Mouse (Mus musculus) midbrain, embryonic 14.5 days (tissue): ENCODE data around the gene Clrn1. TPM values are rescaled to one million over a fixed set of nuclear protein-coding genes. Genes with fewer than 3 reads are reported as not detected.
"Not testable (repeated sequence)": the region's sequence is repeated elsewhere in the genome, so short reads cannot be mapped to it uniquely, and the experiment has no call there.

Source experiments
- ATAC-seq: fragments of 200-750 bp; cut with Nextera tagmentation; 2 replicates; pipeline ENCODE4 v1.8.0; 2017; ENCODE audit warnings: moderate number of reproducible peaks, moderate library complexity; ENCODE audit not compliant: low FRiP score, low TSS enrichment
- DNase-seq: peaks from one replicate; pipeline ENCODE4 v3.0.0-alpha.2; 2015
- H3K27ac ChIP-seq: fragments of 300-500 bp; sonication (generic); replicated peaks from 2 replicates; pipeline ENCODE4 v1.5.1; 2014; ENCODE audit warnings: mild to moderate bottlenecking, low read depth, low read length, moderate library complexity
- H3K27me3 ChIP-seq: fragments of 300-500 bp; sonication (generic); 2 replicates; pipeline ENCODE4 v1.6.1; 2014; ENCODE audit warnings: low read length, control low read depth, mixed read lengths; ENCODE audit not compliant: control insufficient read depth, insufficient read depth
- H3K36me3 ChIP-seq: fragments of 300-500 bp; sonication (generic); 2 replicates; pipeline ENCODE4 v1.6.1; 2014; ENCODE audit warnings: low read length, control low read depth; ENCODE audit not compliant: control insufficient read depth, insufficient read depth
- H3K4me1 ChIP-seq: fragments of 300-500 bp; sonication (generic); 2 replicates; pipeline ENCODE4 v1.6.1; 2014; ENCODE audit warnings: mild to moderate bottlenecking, antibody characterized with exemption, low read length, control low read depth; ENCODE audit not compliant: control insufficient read depth, insufficient read depth
- H3K4me2 ChIP-seq: fragments of 300-500 bp; sonication (generic); 2 replicates; pipeline ENCODE4 v1.6.1; 2014; ENCODE audit warnings: mild to moderate bottlenecking, low read length, moderate library complexity
- H3K4me3 ChIP-seq: fragments of 300-500 bp; sonication (generic); replicated peaks from 2 replicates; pipeline ENCODE4 v1.5.1; 2014; ENCODE audit warnings: low read depth, low read length
- H3K9ac ChIP-seq: fragments of 300-500 bp; sonication (generic); replicated peaks from 2 replicates; pipeline ENCODE4 v1.6.1; 2014; ENCODE audit warnings: mild to moderate bottlenecking, low read length, moderate library complexity
- H3K9me3 ChIP-seq: fragments of 300-500 bp; sonication (generic); 2 replicates; pipeline ENCODE4 v1.6.1; 2016; ENCODE audit warnings: low read length, control low read depth, mixed read lengths; ENCODE audit not compliant: control insufficient read depth
- WGBS: fragments of 180-500 bp; shearing (Covaris S2); extraction: QIAGEN DNeasy Blood & Tissue Kit; methylation state at CpG from one replicate; pipeline ENCODE4 v1.1.7; 2014; 5-methylcytosine and 5-hydroxymethylcytosine counted together
- polyA plus RNA-seq: library from polyadenylated mRNA; unstranded; fragments of >200 nt; fragmentation: Nextera tagmentation; extraction: Ambion mirVana; gene quantifications from 2 replicates; pipeline ENCODE4 v1.2.1, GENCODE M21; 2014

The Clrn1 gene
- polyA plus RNA-seq, 1 experiment from 2014 or later = 0.63 TPM

GRCm38 (mm10) chr3:58889670-58890069 is 4.5 kb upstream of the Clrn1 start:
- WGBS = 38% methylated on average over 3 of the region's 3 CpGs
- DNase-seq (no peak), ATAC-seq (no peak)
- no peaks in the 10 kb centered on the region for H3K4me1 ChIP-seq
- no peaks in the 10 kb centered on the region for H3K36me3 ChIP-seq
- no peaks in the 10 kb centered on the region for H3K27me3 ChIP-seq
- H3K27ac ChIP-seq = no peak overlapping the region
- no peak overlapping the region for H3K9ac ChIP-seq
- no peaks in the 10 kb centered on the region for H3K9me3 ChIP-seq
- H3K4me3 ChIP-seq = no peak overlapping the region
- H3K4me2 ChIP-seq = no peak overlapping the region

- Histone ChIP-seq H3K4me3 (no peak overlapping the region), H3K27ac (no peak overlapping the region), H3K4me2 (no peak overlapping the region), H3K9me3 (no peaks in the 10 kb centered on the region), H3K36me3 (no peaks in the 10 kb centered on the region), H3K27me3 (no peaks in the 10 kb centered on the region), H3K9ac (no peak overlapping the region), H3K4me1 (no peaks in the 10 kb centered on the region)
- WGBS = 57% methylated on average over 7 of the region's 7 CpGs
- DNase-seq (no peak), ATAC-seq (no peak; the same call in 1 of the 2 replicates)
Observed at GRCm38 (mm10) chr3:58888131-58888715, 3.1 kb upstream of the Clrn1 start.

GRCm38 (mm10) chr3:58887719-58888118 is 2.6 kb upstream of the Clrn1 start:
- no peaks in the 10 kb centered on the region for H3K27me3 ChIP-seq
- ATAC-seq = no peak
- no peaks in the 10 kb centered on the region for H3K36me3 ChIP-seq
- H3K9me3 ChIP-seq = no peaks in the 10 kb centered on the region
- H3K9ac ChIP-seq = no peak overlapping the region
- H3K4me3 ChIP-seq = no peak overlapping the region
- H3K27ac ChIP-seq = no peak overlapping the region
- H3K4me2 ChIP-seq = no peak overlapping the region
- no peaks in the 10 kb centered on the region for H3K4me1 ChIP-seq
- WGBS = 82% methylated on average over 10 of the region's 10 CpGs
- no peak for DNase-seq

- Histone ChIP-seq H3K9ac (no peak overlapping the region), H3K4me3 (no peak overlapping the region), H3K4me1 (no peaks in the 10 kb centered on the region), H3K4me2 (no peak overlapping the region), H3K9me3 (no peaks in the 10 kb centered on the region), H3K27me3 (no peaks in the 10 kb centered on the region), H3K36me3 (no peaks in the 10 kb centered on the region), H3K27ac (no peak overlapping the region)
- ATAC-seq (no peak), DNase-seq (no peak)
Observed at GRCm38 (mm10) chr3:58883511-58883907, 1.6 kb downstream of the Clrn1 start.

- H3K9me3 ChIP-seq = no peaks in the 10 kb centered on the region
- DNase-seq (peak; percentile 47), ATAC-seq (no peak)
- 26% methylated on average over 8 of the region's 8 CpGs for WGBS
- no peaks in the 10 kb centered on the region for H3K4me1 ChIP-seq
- no peak overlapping the region for H3K4me3 ChIP-seq
- no peaks in the 10 kb centered on the region for H3K27me3 ChIP-seq
- no peak overlapping the region for H3K4me2 ChIP-seq
- no peaks in the 10 kb centered on the region for H3K36me3 ChIP-seq
- no peak overlapping the region for H3K27ac ChIP-seq
- H3K9ac ChIP-seq = no peak overlapping the region
Observed at GRCm38 (mm10) chr3:58882878-58883510, 2.1 kb downstream of the Clrn1 start.

- ATAC-seq = no peak
- no peak overlapping the region for H3K4me2 ChIP-seq
- H3K27me3 ChIP-seq = no peaks in the 10 kb centered on the region
- no peaks in the 10 kb centered on the region for H3K36me3 ChIP-seq
- DNase-seq = no peak
- H3K27ac ChIP-seq = no peak overlapping the region
- whole genome bisulfite sequencing = 85% methylated on average over 1 of the region's 1 CpGs
- no peaks in the 10 kb centered on the region for H3K9me3 ChIP-seq
- no peak overlapping the region for H3K9ac ChIP-seq
- no peak overlapping the region for H3K4me3 ChIP-seq
- no peaks in the 10 kb centered on the region for H3K4me1 ChIP-seq
Observed at GRCm38 (mm10) chr3:58881016-58881415, 4.1 kb downstream of the Clrn1 start.

- no peaks in the 10 kb centered on the region for H3K36me3 ChIP-seq
- H3K27me3 ChIP-seq = no peaks in the 10 kb centered on the region
- ATAC-seq (no peak), DNase-seq (no peak)
- no peak overlapping the region for H3K4me2 ChIP-seq
- WGBS = 87% methylated on average over 2 of the region's 2 CpGs
- no peak overlapping the region for H3K9ac ChIP-seq
- no peak overlapping the region for H3K27ac ChIP-seq
- no peaks in the 10 kb centered on the region for H3K4me1 ChIP-seq
- no peak overlapping the region for H3K4me3 ChIP-seq
- no peaks in the 10 kb centered on the region for H3K9me3 ChIP-seq
Observed at GRCm38 (mm10) chr3:58880181-58880580, 5.0 kb downstream of the Clrn1 start.

GRCm38 (mm10) chr3:58871882-58872281 is 13.3 kb downstream of the Clrn1 start:
- not testable (repeated sequence) for H3K4me3 ChIP-seq, DNase-seq, H3K36me3 ChIP-seq, H3K27me3 ChIP-seq, H3K27ac ChIP-seq, H3K9ac ChIP-seq, ATAC-seq, H3K4me1 ChIP-seq, H3K4me2 ChIP-seq, H3K9me3 ChIP-seq
- whole genome bisulfite sequencing = 82% methylated on average over 2 of the region's 2 CpGs

GRCm38 (mm10) chr3:58865690-58866089 is 19.4 kb downstream of the Clrn1 start:
- ATAC-seq (peak; percentile 29; the same call in 1 of the 2 replicates), DNase-seq (peak; percentile 46)
- Histone ChIP-seq H3K4me3 (no peak overlapping the region), H3K4me1 (no peaks in the 10 kb centered on the region), H3K9ac (no peak overlapping the region), H3K4me2 (no peak overlapping the region), H3K36me3 (no peaks in the 10 kb centered on the region), H3K27ac (no peak overlapping the region), H3K9me3 (no peaks in the 10 kb centered on the region), H3K27me3 (no peaks in the 10 kb centered on the region)
- WGBS = 29% methylated on average over 7 of the region's 7 CpGs
